Mouse (Mus musculus) heart, adult 2 months (tissue): ENCODE measurements at regions not wholly inside any gene's neighbourhood (a gene's known extent, or its start where the extent isn't known, plus 50 kb on each side); places are given as distances from the start of the nearest gene placed in this dataset.

Source experiments
- CTCF ChIP-seq: fragments of 200-600 bp; IDR thresholded peaks from 2 replicates; pipeline ENCODE4 v1.8.1; 2022; ENCODE audit warnings: antibody characterized with exemption, mild to moderate bottlenecking, moderate library complexity
- EP300 ChIP-seq: fragments of 200-500 bp; IDR thresholded peaks from 2 replicates; pipeline ENCODE4 v1.6.1; 2011; ENCODE audit warnings: low read depth, low read length, control low read depth; ENCODE audit not compliant: insufficient read depth
- POLR2A ChIP-seq: fragments of 200-500 bp; IDR thresholded peaks from 2 replicates; pipeline ENCODE4 v1.6.1; 2011; ENCODE audit warnings: mild to moderate bottlenecking, low read depth, low read length, control low read depth; ENCODE audit not compliant: insufficient read depth

DNA sequence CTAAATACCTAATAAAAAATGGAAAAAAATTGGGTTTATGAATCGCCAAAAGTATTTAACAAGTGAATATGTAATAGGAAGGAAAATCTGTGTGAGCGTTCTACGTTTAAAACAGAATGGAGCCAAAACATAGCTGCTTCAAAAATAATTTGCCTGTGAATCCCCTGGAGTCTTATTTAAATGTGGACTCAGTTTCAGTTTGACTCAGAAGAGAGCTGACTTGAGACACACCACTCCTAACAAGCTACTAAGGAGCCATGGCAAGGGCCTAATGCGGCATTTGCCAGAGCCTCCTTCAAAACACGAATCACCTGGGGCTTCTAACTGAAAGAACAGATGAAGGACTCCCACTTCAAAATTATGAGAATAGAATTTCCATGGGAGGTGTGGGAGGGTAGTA lies 169.7 kb upstream of the Pln start:
- TF ChIP-seq CTCF (no peak), POLR2A (no peak), EP300 (no peak)
